In genomic region chr11:119084446-119085278, GRCm38 (mm10) we compare ENCODE assay signal across 8 mouse cellular contexts. TPM values are rescaled to one million over a fixed set of nuclear protein-coding genes. Genes with fewer than 3 reads are reported as not detected.
DNase-seq lines count a peak whose midpoint lies in the region; ATAC-seq and TF ChIP-seq lines count a peak whose summit lies in the region.

No protein-coding gene starts in this region.

- intact Hi-C loops in gastrocnemius, postnatal 36 days (cut with DNase I) = loop anchor here (5.0 kb wide), 1 partner anchor 47 kb away; no protein-coding TSS in a partner anchor

- no peak for TF ChIP-seq CTCF in intestine, postnatal 0 days (IDR thresholded peaks at IDR 0.05; ENCODE audit: low read depth)

- no peaks in the 10 kb centered on the region for H3K9me3 ChIP-seq in intestine, postnatal 0 days (ENCODE audit: control insufficient read depth)
- no peaks in the 10 kb centered on the region for H3K9me3 ChIP-seq in liver, embryonic 13.5 days (replicated peaks)
- no peaks in the 10 kb centered on the region for H3K9me3 ChIP-seq in neural tube, embryonic 11.5 days (ENCODE audit: control insufficient read depth, low read length)

- H3K36me3 ChIP-seq in intestine, postnatal 0 days (ENCODE audit: control insufficient read depth, insufficient read depth) = peaks cover 21% of the 10 kb centered on the region; the same call in 1 of the 2 replicates
- H3K36me3 ChIP-seq in liver, embryonic 13.5 days = peaks cover 20% of the 10 kb centered on the region
- H3K36me3 ChIP-seq in neural tube, embryonic 11.5 days (ENCODE audit: control insufficient read depth, insufficient read depth, low read length) = 0 out of 2 replicates have a peak, but pooled peaks cover 2% of the 10 kb centered on the region

- peaks cover 16% of the 10 kb centered on the region for H3K27me3 ChIP-seq in intestine, postnatal 0 days (replicated peaks; ENCODE audit: control insufficient read depth, insufficient read depth, low read length)
- peaks cover 95% of the 10 kb centered on the region for H3K27me3 ChIP-seq in liver, embryonic 13.5 days
- H3K27me3 ChIP-seq in neural tube, embryonic 11.5 days (ENCODE audit: control insufficient read depth, insufficient read depth, low read length) = peaks cover 81% of the 10 kb centered on the region

- peak overlapping the region; percentile 90 for H3K4me3 ChIP-seq in intestine, postnatal 0 days (ENCODE audit: low read depth, low read length)
- peak overlapping the region; percentile 71 for H3K4me3 ChIP-seq in liver, embryonic 13.5 days (replicated peaks)
- peak overlapping the region; percentile 77 for H3K4me3 ChIP-seq in neural tube, embryonic 11.5 days (ENCODE audit: low read depth, low read length)

- H3K4me1 ChIP-seq in intestine, postnatal 0 days (replicated peaks; ENCODE audit: control insufficient read depth, insufficient read depth, low read length) = peaks cover 36% of the 10 kb centered on the region
- H3K4me1 ChIP-seq in liver, embryonic 13.5 days (replicated peaks) = peaks cover 67% of the 10 kb centered on the region
- H3K4me1 ChIP-seq in neural tube, embryonic 11.5 days (ENCODE audit: control insufficient read depth, insufficient read depth, low read length) = peaks cover 38% of the 10 kb centered on the region

- peak overlapping the region; percentile 83; the same call in 1 of the 2 replicates for H3K9ac ChIP-seq in intestine, postnatal 0 days (ENCODE audit: low read depth, low read length)
- peak overlapping the region; percentile 81 for H3K9ac ChIP-seq in liver, embryonic 13.5 days
- H3K9ac ChIP-seq in neural tube, embryonic 11.5 days (ENCODE audit: low read length) = peak overlapping the region; percentile 87

- H3K4me2 ChIP-seq in intestine, postnatal 0 days (replicated peaks; ENCODE audit: low read depth) = peak overlapping the region; percentile 85
- H3K4me2 ChIP-seq in liver, embryonic 13.5 days = peak overlapping the region; percentile 79
- peak overlapping the region; percentile 84 for H3K4me2 ChIP-seq in neural tube, embryonic 11.5 days (ENCODE audit: low read depth)

- 4% methylated on average over 18 of the region's 18 CpGs for WGBS in intestine, postnatal 0 days
- WGBS in liver, embryonic 13.5 days (ENCODE audit: insufficient replicate concordance) = 3% methylated on average over 18 of the region's 18 CpGs
- 2% methylated on average over 18 of the region's 18 CpGs for WGBS in neural tube, embryonic 11.5 days

- DNase-seq in retina, postnatal 1 day = peak; percentile 72
- no peak for DNase-seq in retina, embryonic 14.5 days (ENCODE audit: low spot score)
- peak; percentile 46 to 56 for DNase-seq in cerebellum, adult 18-20 months
- peak; percentile 34 for DNase-seq in gastrocnemius, postnatal 36 days
- DNase-seq in liver, embryonic 13.5 days = no peak
- peak; percentile 52 for DNase-seq in neural tube, embryonic 11.5 days (ENCODE audit: low spot score)

- H3K27ac ChIP-seq in intestine, postnatal 0 days (ENCODE audit: low read depth, low read length) = peak overlapping the region; percentile 94
- peak overlapping the region; percentile 84 for H3K27ac ChIP-seq in liver, embryonic 13.5 days
- peak overlapping the region; percentile 96 for H3K27ac ChIP-seq in neural tube, embryonic 11.5 days (ENCODE audit: low read depth, low read length)

- no peak for ATAC-seq in intestine, postnatal 0 days
- ATAC-seq in liver, embryonic 13.5 days (ENCODE audit: low read depth) = no peak
- ATAC-seq in neural tube, embryonic 11.5 days (ENCODE audit: insufficient read depth, low FRiP score, low TSS enrichment) = no peak
- no peak for ATAC-seq in frontal cortex, adult (ENCODE audit: low TSS enrichment)

RNA-seq across cellular contexts. Expression of gene Cbx4, which starts 1.4 kb away (rescaled TPM):
- 1 to 10 TPM; 1.6 to 3.0 TPM for total RNA-seq in gastrocnemius, postnatal 36 days (2021)
- 6.5 and 7.6 TPM in 2 replicates for polyA plus RNA-seq in intestine, postnatal 0 days (2015; fragmentation: Nextera tagmentation; extraction: Ambion mirVana)
- polyA plus RNA-seq in liver, embryonic 13.5 days (2015; fragmentation: Nextera tagmentation; extraction: Ambion mirVana) = 2.0 and 2.4 TPM in 2 replicates
- 6.0 and 6.1 TPM in 2 replicates for polyA plus RNA-seq in neural tube, embryonic 11.5 days (2014; fragmentation: Nextera tagmentation; extraction: Ambion mirVana)

RNA-seq across cellular contexts. Expression of gene Cbx8, which starts 43.9 kb away (rescaled TPM):
- 1 to 10 TPM; 1.5 to 1.9 TPM for total RNA-seq in gastrocnemius, postnatal 36 days (2021)
- polyA plus RNA-seq in intestine, postnatal 0 days (2015; fragmentation: Nextera tagmentation; extraction: Ambion mirVana) = 6.4 and 6.6 TPM in 2 replicates
- polyA plus RNA-seq in liver, embryonic 13.5 days (2015; fragmentation: Nextera tagmentation; extraction: Ambion mirVana) = 2.4 and 2.8 TPM in 2 replicates
- 6.8 and 7.0 TPM in 2 replicates for polyA plus RNA-seq in neural tube, embryonic 11.5 days (2014; fragmentation: Nextera tagmentation; extraction: Ambion mirVana)

Comparison
In these comparisons a context has a peak if more than half of its experiments do, and no peak if none do; other contexts are left out.
1. DNase-seq: peak in retina, postnatal 1 day (single experiment), cerebellum, adult 18-20 months (2 of 2), gastrocnemius, postnatal 36 days (2 of 2) and neural tube, embryonic 11.5 days (single experiment); none in retina, embryonic 14.5 days (single experiment) and liver, embryonic 13.5 days (single experiment).
2. Peak in every context shown above with its lines, with median percentiles within 50 percentile points of each other: H3K27ac ChIP-seq, H3K4me2 ChIP-seq, H3K4me3 ChIP-seq and H3K9ac ChIP-seq.